ENCODE assay signal across 12 mouse cellular contexts in the genomic region with DNA sequence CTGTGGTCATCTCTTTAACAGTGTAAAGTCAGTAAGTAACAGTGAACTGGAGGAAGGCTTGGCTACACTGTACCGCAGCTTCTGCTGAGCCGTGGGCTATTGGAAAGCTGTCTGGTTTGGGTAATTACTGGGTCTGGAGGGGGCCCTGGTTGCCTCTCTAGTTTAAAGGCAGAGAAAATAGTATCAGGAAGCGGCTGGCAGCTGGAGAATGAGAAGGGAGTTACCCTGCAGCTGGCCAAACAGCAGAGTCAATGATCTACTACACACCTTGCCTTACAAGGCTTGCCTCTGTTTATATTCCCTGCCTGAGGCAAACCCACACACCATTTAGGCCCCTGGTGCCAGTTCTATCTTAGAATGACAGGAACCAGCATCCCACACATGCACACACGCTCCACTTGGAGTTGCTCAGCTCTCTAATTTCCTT.
DNase-seq lines count a peak whose midpoint lies in the region; ATAC-seq and TF ChIP-seq lines count a peak whose summit lies in the region.
"Had no signal": no experiment of that assay in that cellular context is flagged by ENCODE, and none has a peak within 500 bp of the region (broad histone marks: within the 10 kb centered on the region; RNA-seq: fewer than 3 reads in every experiment).

No protein-coding gene starts in this region.

- H3K27ac ChIP-seq in kidney, adult 2 months (ENCODE audit: insufficient read depth, low read depth, low read length) = no peak overlapping the region
- H3K27ac ChIP-seq in embryonic facial prominence, embryonic 15.5 days (replicated peaks) = peak overlapping the region; percentile 17; the same call in 1 of the 2 replicates
- peak overlapping the region; percentile 50; the same call in 1 of the 2 replicates for H3K27ac ChIP-seq in kidney, postnatal 0 days
- peak overlapping the region; percentile 61 for H3K27ac ChIP-seq in neural tube, embryonic 15.5 days (replicated peaks)
- H3K27ac ChIP-seq: lung, embryonic 15.5 days had no signal

- no peaks in the 10 kb centered on the region for H3K9me3 ChIP-seq in embryonic facial prominence, embryonic 15.5 days (replicated peaks)
- no peaks in the 10 kb centered on the region for H3K9me3 ChIP-seq in kidney, postnatal 0 days (replicated peaks; ENCODE audit: low read length)
- no peaks in the 10 kb centered on the region for H3K9me3 ChIP-seq in neural tube, embryonic 15.5 days (replicated peaks)
- H3K9me3 ChIP-seq: lung, embryonic 15.5 days had no signal

- peak; percentile 17 for DNase-seq in kidney, adult 2 months
- DNase-seq in kidney, adult 18-20 months = no peak
- DNase-seq in kidney, postnatal 0 days (ENCODE audit: low spot score) = peak; percentile 85
- DNase-seq in layer of hippocampus, postnatal 10 days (ENCODE audit: low spot score in 2 of 2) = no peak
- no peak for DNase-seq in T-cell, adult 2 months (ENCODE audit: low spot score)
- DNase-seq: adrenal gland, postnatal 25 days; cerebellum, postnatal 25 days had no signal

- no peak overlapping the region for H3K4me2 ChIP-seq in embryonic facial prominence, embryonic 15.5 days (replicated peaks)
- 0 out of 2 replicates have a peak overlapping the region, but pooled peaks have one; percentile 13 for H3K4me2 ChIP-seq in kidney, postnatal 0 days (ENCODE audit: low read length)
- no peak overlapping the region for H3K4me2 ChIP-seq in neural tube, embryonic 15.5 days
- H3K4me2 ChIP-seq: lung, embryonic 15.5 days had no signal

- no peak overlapping the region for H3K9ac ChIP-seq in embryonic facial prominence, embryonic 15.5 days
- no peak overlapping the region for H3K9ac ChIP-seq in kidney, postnatal 0 days (ENCODE audit: low read depth, low read length)
- H3K9ac ChIP-seq in neural tube, embryonic 15.5 days (replicated peaks) = no peak overlapping the region
- H3K9ac ChIP-seq: lung, embryonic 15.5 days had no signal

- H3K36me3 ChIP-seq in kidney, adult 2 months (ENCODE audit: control insufficient read depth, insufficient read depth, low read length) = no peaks in the 10 kb centered on the region; the same call in 1 of the 2 replicates
- peaks cover 13% of the 10 kb centered on the region for H3K36me3 ChIP-seq in embryonic facial prominence, embryonic 15.5 days
- 0 out of 2 replicates have a peak, but pooled peaks cover 5% of the 10 kb centered on the region for H3K36me3 ChIP-seq in kidney, postnatal 0 days (ENCODE audit: insufficient read depth, low read length)
- H3K36me3 ChIP-seq in neural tube, embryonic 15.5 days = peaks cover 16% of the 10 kb centered on the region

- TF ChIP-seq POLR2A in kidney, adult 2 months (IDR thresholded peaks at IDR 0.05; ENCODE audit: low read depth, low read length) = no peak

- H3K4me3 ChIP-seq in kidney, adult 2 months (ENCODE audit: insufficient read depth, low read depth, low read length) = no peak overlapping the region
- no peak overlapping the region for H3K4me3 ChIP-seq in embryonic facial prominence, embryonic 15.5 days (replicated peaks)
- H3K4me3 ChIP-seq in kidney, postnatal 0 days (replicated peaks; ENCODE audit: low read depth, low read length) = no peak overlapping the region
- no peak overlapping the region for H3K4me3 ChIP-seq in neural tube, embryonic 15.5 days (replicated peaks)
- H3K4me3 ChIP-seq: lung, embryonic 15.5 days; myocyte had no signal

- no peak for TF ChIP-seq CTCF in kidney, adult 2 months (conservative IDR thresholded peaks at IDR 0.05; ENCODE audit: insufficient read depth, insufficient read length, low read depth, low read length)
- TF ChIP-seq CTCF in kidney, postnatal 0 days (IDR thresholded peaks at IDR 0.05; ENCODE audit: low read depth) = no peak

- H3K4me1 ChIP-seq in kidney, adult 2 months (ENCODE audit: control insufficient read depth, insufficient read depth, low read length) = no peaks in the 10 kb centered on the region
- H3K4me1 ChIP-seq in embryonic facial prominence, embryonic 15.5 days = peaks cover 13% of the 10 kb centered on the region
- no peaks in the 10 kb centered on the region for H3K4me1 ChIP-seq in kidney, postnatal 0 days (replicated peaks; ENCODE audit: insufficient read depth, low read length)
- peaks cover 22% of the 10 kb centered on the region for H3K4me1 ChIP-seq in neural tube, embryonic 15.5 days

- no peaks in the 10 kb centered on the region for H3K27me3 ChIP-seq in kidney, adult 2 months (replicated peaks; ENCODE audit: control insufficient read depth, insufficient read depth, low read length)
- no peaks in the 10 kb centered on the region for H3K27me3 ChIP-seq in embryonic facial prominence, embryonic 15.5 days
- no peaks in the 10 kb centered on the region for H3K27me3 ChIP-seq in kidney, postnatal 0 days (ENCODE audit: insufficient read depth, low read length)
- H3K27me3 ChIP-seq in neural tube, embryonic 15.5 days (replicated peaks) = no peaks in the 10 kb centered on the region
- H3K27me3 ChIP-seq: lung, embryonic 15.5 days had no signal

- WGBS in kidney, adult 2 months = 21% methylated on average over 4 of the region's 4 CpGs
- WGBS in embryonic facial prominence, embryonic 15.5 days = 15% methylated on average over 4 of the region's 4 CpGs
- 15% methylated on average over 4 of the region's 4 CpGs for WGBS in kidney, postnatal 0 days
- WGBS in neural tube, embryonic 15.5 days = 23% methylated on average over 4 of the region's 4 CpGs

- ATAC-seq in embryonic facial prominence, embryonic 15.5 days (ENCODE audit: insufficient number of reproducible peaks, low FRiP score, low TSS enrichment, low read depth) = peak; percentile 82
- peak; percentile 86 for ATAC-seq in kidney, postnatal 0 days (replicated peaks; ENCODE audit: low FRiP score, low read depth)
- ATAC-seq in neural tube, embryonic 15.5 days (ENCODE audit: low FRiP score) = no peak
- ATAC-seq in activated CD4-positive, CD25-positive, alpha-beta regulatory T cell, adult 4 months = no peak

Comparison
In these comparisons a context has a peak if more than half of its experiments do, and no peak if none do; other contexts are left out.
1. DNase-seq: peak in kidney, adult 2 months (single experiment) and kidney, postnatal 0 days (single experiment); none in kidney, adult 18-20 months (single experiment), layer of hippocampus, postnatal 10 days (0 of 2) and T-cell, adult 2 months (single experiment).
2. ATAC-seq: peak in embryonic facial prominence, embryonic 15.5 days (single experiment) and kidney, postnatal 0 days (single experiment); none in neural tube, embryonic 15.5 days (single experiment) and activated CD4-positive, CD25-positive, alpha-beta regulatory T cell, adult 4 months (single experiment).